Comparison of ENCODE assay signal across 23 mouse cellular contexts in genomic region chr10:67748121-67748520, GRCm38 (mm10).
DNase-seq lines count a peak whose midpoint lies in the region; ATAC-seq and TF ChIP-seq lines count a peak whose summit lies in the region.
"Had no signal": no experiment of that assay in that cellular context is flagged by ENCODE, and none has a peak within 500 bp of the region (broad histone marks: within the 10 kb centered on the region; RNA-seq: fewer than 3 reads in every experiment).

No protein-coding gene starts in this region.

- no peaks in the 10 kb centered on the region for H3K79me2 ChIP-seq in heart, adult 2 months (replicated peaks; ENCODE audit: control insufficient read depth, insufficient read depth, low read length)

- TF ChIP-seq CTCF in heart, adult 2 months (IDR thresholded peaks at IDR 0.05), result no peak
- no peak for TF ChIP-seq CTCF in embryonic fibroblast, embryonic 13.5 days (IDR thresholded peaks at IDR 0.05; ENCODE audit: borderline replicate concordance, insufficient read depth, low read length)

- H3K4me2 ChIP-seq in embryonic facial prominence, embryonic 14.5 days (ENCODE audit: low read depth, low read length), result no peak overlapping the region
- H3K4me2 ChIP-seq in kidney, embryonic 15.5 days, result no peak overlapping the region
- H3K4me2 ChIP-seq: embryonic facial prominence, embryonic 13.5 days had no signal

- H3K36me3 ChIP-seq in embryonic facial prominence, embryonic 14.5 days (ENCODE audit: control insufficient read depth, insufficient read depth, low read length), result no peaks in the 10 kb centered on the region
- H3K36me3 ChIP-seq in embryonic facial prominence, embryonic 10.5 days (replicated peaks), result no peaks in the 10 kb centered on the region
- H3K36me3 ChIP-seq in heart, adult 2 months (ENCODE audit: control insufficient read depth, insufficient read depth, low read length), result no peaks in the 10 kb centered on the region
- no peaks in the 10 kb centered on the region for H3K36me3 ChIP-seq in kidney, embryonic 15.5 days
- H3K36me3 ChIP-seq: embryonic facial prominence, embryonic 13.5 days; G1E had no signal

- TF ChIP-seq POLR2A in heart, adult 2 months (IDR thresholded peaks at IDR 0.05; ENCODE audit: insufficient read depth, low read depth, low read length), result no peak
- TF ChIP-seq POLR2A in embryonic fibroblast, embryonic 13.5 days (IDR thresholded peaks at IDR 0.05; ENCODE audit: low read depth, low read length), result no peak

- no peak for TF ChIP-seq EP300 in heart, adult 2 months (IDR thresholded peaks at IDR 0.05; ENCODE audit: insufficient read depth, low read depth, low read length)

- no peaks in the 10 kb centered on the region for H3K9me3 ChIP-seq in embryonic facial prominence, embryonic 14.5 days (ENCODE audit: control insufficient read depth, low read length)
- H3K9me3 ChIP-seq in embryonic facial prominence, embryonic 10.5 days, result no peaks in the 10 kb centered on the region
- no peaks in the 10 kb centered on the region for H3K9me3 ChIP-seq in kidney, embryonic 15.5 days (replicated peaks)
- H3K9me3 ChIP-seq: embryonic facial prominence, embryonic 13.5 days had no signal

- intact Hi-C loops in heart, adult 2 months (cut with DNase I), result no loop called here

- 46% methylated on average over 4 of the region's 4 CpGs for WGBS in embryonic facial prominence, embryonic 14.5 days
- WGBS in embryonic facial prominence, embryonic 10.5 days, result 73% methylated on average over 4 of the region's 4 CpGs
- 90% methylated on average over 4 of the region's 4 CpGs for WGBS in heart, adult 2 months
- WGBS in kidney, embryonic 15.5 days, result 85% methylated on average over 4 of the region's 4 CpGs

- ATAC-seq in embryonic facial prominence, embryonic 14.5 days (ENCODE audit: low read depth), result no peak
- ATAC-seq in kidney, embryonic 15.5 days (replicated peaks; ENCODE audit: low FRiP score), result no peak
- ATAC-seq: CD4-positive, CD25-positive, alpha-beta regulatory T cell, adult 4 months; forebrain, embryonic 14.5 days; forebrain, embryonic 16.5 days had no signal

- DNase-seq in embryonic facial prominence, embryonic 14.5 days (ENCODE audit: low spot score), result peak; percentile 21
- no peak for DNase-seq in embryonic facial prominence, embryonic 10.5 days (ENCODE audit: low spot score)
- DNase-seq in heart, adult 11 months, result peak; percentile 71
- no peak for DNase-seq in heart, adult 2 months
- peak; percentile 47 for DNase-seq in NIH3T3 (ENCODE audit: low read depth)
- DNase-seq: adrenal gland, adult 2 months; adrenal gland, postnatal 10 days; adrenal gland, postnatal 25 days; B cell, adult 2 months; cerebellum, adult 11-12 months; cerebellum, adult 2 months; cerebellum, adult 9-10 months; cerebellum, postnatal 10 days; cerebellum, postnatal 25 days had no signal

- H3K4me1 ChIP-seq in embryonic facial prominence, embryonic 14.5 days (ENCODE audit: control insufficient read depth, insufficient read depth, low read length), result peaks cover 7% of the 10 kb centered on the region; the same call in 1 of the 2 replicates
- H3K4me1 ChIP-seq in embryonic facial prominence, embryonic 10.5 days, result peaks cover 22% of the 10 kb centered on the region
- no peaks in the 10 kb centered on the region; the same call in 1 of the 2 replicates for H3K4me1 ChIP-seq in heart, adult 2 months (ENCODE audit: control insufficient read depth, insufficient read depth, low read length)
- H3K4me1 ChIP-seq in embryonic fibroblast, embryonic 13.5 days (ENCODE audit: control insufficient read depth, insufficient read depth, low read length), result peaks cover 5% of the 10 kb centered on the region
- 0 out of 2 replicates have a peak, but pooled peaks cover 3% of the 10 kb centered on the region for H3K4me1 ChIP-seq in kidney, embryonic 15.5 days

- H3K27ac ChIP-seq in embryonic facial prominence, embryonic 14.5 days (replicated peaks; ENCODE audit: low read depth, low read length), result no peak overlapping the region
- H3K27ac ChIP-seq in embryonic facial prominence, embryonic 10.5 days (replicated peaks), result no peak overlapping the region
- H3K27ac ChIP-seq in heart, adult 2 months, result no peak overlapping the region
- H3K27ac ChIP-seq in embryonic fibroblast, embryonic 13.5 days (ENCODE audit: insufficient read depth, low read length), result peak overlapping the region; percentile 42
- no peak overlapping the region for H3K27ac ChIP-seq in kidney, embryonic 15.5 days
- H3K27ac ChIP-seq: embryonic facial prominence, embryonic 13.5 days had no signal

- no peaks in the 10 kb centered on the region for H3K27me3 ChIP-seq in embryonic facial prominence, embryonic 14.5 days (replicated peaks; ENCODE audit: control insufficient read depth, insufficient read depth, low read length)
- no peaks in the 10 kb centered on the region for H3K27me3 ChIP-seq in embryonic facial prominence, embryonic 10.5 days (replicated peaks; ENCODE audit: low read depth, poor library complexity, severe bottlenecking)
- no peaks in the 10 kb centered on the region; the same call in 1 of the 2 replicates for H3K27me3 ChIP-seq in heart, adult 2 months (ENCODE audit: control insufficient read depth, insufficient read depth, low read length)
- H3K27me3 ChIP-seq in kidney, embryonic 15.5 days, result no peaks in the 10 kb centered on the region
- H3K27me3 ChIP-seq: CH12.LX; embryonic facial prominence, embryonic 13.5 days had no signal

- H3K9ac ChIP-seq in embryonic facial prominence, embryonic 14.5 days (ENCODE audit: low read depth, low read length), result no peak overlapping the region
- no peak overlapping the region for H3K9ac ChIP-seq in heart, adult 2 months (ENCODE audit: low read depth, low read length)
- no peak overlapping the region for H3K9ac ChIP-seq in kidney, embryonic 15.5 days
- H3K9ac ChIP-seq: embryonic facial prominence, embryonic 13.5 days had no signal

- no peak overlapping the region for H3K4me3 ChIP-seq in embryonic facial prominence, embryonic 14.5 days (ENCODE audit: low read depth, low read length)
- no peak overlapping the region for H3K4me3 ChIP-seq in embryonic facial prominence, embryonic 10.5 days
- H3K4me3 ChIP-seq in heart, adult 2 months, result no peak overlapping the region
- H3K4me3 ChIP-seq in embryonic fibroblast, embryonic 13.5 days (ENCODE audit: insufficient read depth, low read length), result no peak overlapping the region
- H3K4me3 ChIP-seq in kidney, embryonic 15.5 days (replicated peaks), result no peak overlapping the region
- H3K4me3 ChIP-seq: embryonic facial prominence, embryonic 13.5 days; erythroblast, embryonic 14.5 days had no signal

Comparison
In these comparisons a context has a peak if more than half of its experiments do, and no peak if none do; other contexts are left out.
1. DNase-seq: peak in embryonic facial prominence, embryonic 14.5 days (single experiment), heart, adult 11 months (single experiment) and NIH3T3 (single experiment); none in embryonic facial prominence, embryonic 10.5 days (single experiment) and heart, adult 2 months (0 of 2).